Mouse (Mus musculus): ENCODE measurements around the gene Ankrd13d.

- TF ChIP-seq GATA1 (IDR thresholded peaks at IDR 0.05; ENCODE audit: low read length) (no peak), TAL1 (IDR thresholded peaks at IDR 0.05; ENCODE audit: low read length) (no peak)
Observed at GRCm38 (mm10) chr19:4244775-4245174, 38.2 kb downstream of the Ankrd13d start.

Measured in erythroblast, embryonic 14.5 days (primary cell).